Mouse (Mus musculus) ovary, adult 18-20 months (tissue): ENCODE data around the gene Pnpla8.
"Not testable (repeated sequence)": the region's sequence is repeated elsewhere in the genome, so short reads cannot be mapped to it uniquely, and the experiment has no call there.

Source experiments
- DNase-seq: peaks from one replicate; pipeline ENCODE4 v3.0.0; 2022; ENCODE audit warnings: low spot score, mixed read lengths

Pnpla8 gene

DNA sequence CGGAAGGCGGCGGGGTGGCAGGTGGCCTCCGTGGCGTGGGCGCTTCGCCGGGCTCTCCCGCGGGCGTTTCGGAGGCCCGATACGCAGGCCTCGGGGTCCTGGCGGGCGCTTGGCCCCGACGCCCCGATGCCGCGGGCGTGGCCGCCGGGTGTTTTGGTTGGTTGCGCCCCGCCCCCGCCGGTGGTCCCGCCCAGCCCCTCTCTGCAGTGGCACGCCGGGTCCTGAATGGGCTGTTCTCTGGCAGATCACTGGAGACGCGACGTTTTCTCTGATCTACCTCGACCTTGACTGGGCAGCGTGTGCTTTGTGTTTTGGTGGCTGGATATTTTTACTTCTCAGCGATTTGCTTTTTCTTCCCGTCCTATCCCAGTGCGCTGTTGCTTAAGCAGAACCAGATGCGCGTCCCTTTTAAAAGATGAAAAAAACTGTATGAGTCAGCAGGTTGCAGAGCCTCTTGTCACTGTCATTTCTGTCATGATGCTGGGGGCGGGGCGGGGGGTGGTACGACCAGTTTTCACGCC is 48.2 kb downstream of the Pnpla8 start:
- peak; percentile 80 for DNase-seq

DNA sequence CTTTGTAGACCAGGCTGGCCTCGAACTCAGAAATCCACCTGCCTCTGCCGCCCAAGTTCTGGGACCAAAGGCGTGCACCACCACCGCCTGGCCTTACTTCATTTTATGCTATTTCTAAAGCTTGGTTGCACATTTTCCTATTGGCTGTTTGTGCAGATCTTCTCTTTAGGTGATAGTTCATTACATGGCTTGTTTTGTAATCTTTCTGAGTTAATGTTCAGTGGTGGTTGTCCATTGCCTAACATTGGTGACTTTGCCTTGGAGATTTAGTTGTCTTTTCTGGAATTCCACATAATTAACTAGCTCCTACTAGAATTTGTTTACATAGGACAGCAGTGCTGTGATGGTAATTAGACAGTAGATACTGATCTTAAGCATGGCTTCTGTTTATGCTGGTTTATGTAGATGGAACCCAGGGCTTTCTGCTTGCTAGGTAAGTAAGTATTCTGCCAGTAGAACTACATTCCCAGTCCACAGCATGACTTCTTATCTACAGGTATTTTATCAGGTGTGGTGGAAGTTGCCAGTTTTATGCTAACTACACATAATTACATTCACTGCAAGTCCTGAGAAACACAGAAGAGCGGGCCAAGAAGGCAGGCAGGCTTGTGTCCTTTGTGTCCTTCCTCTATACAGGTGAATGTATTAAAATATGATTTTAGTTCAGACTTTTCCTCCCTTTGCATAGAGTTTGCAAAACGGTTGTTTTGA is 53.1 kb downstream of the Pnpla8 start:
- no peak for DNase-seq

DNA sequence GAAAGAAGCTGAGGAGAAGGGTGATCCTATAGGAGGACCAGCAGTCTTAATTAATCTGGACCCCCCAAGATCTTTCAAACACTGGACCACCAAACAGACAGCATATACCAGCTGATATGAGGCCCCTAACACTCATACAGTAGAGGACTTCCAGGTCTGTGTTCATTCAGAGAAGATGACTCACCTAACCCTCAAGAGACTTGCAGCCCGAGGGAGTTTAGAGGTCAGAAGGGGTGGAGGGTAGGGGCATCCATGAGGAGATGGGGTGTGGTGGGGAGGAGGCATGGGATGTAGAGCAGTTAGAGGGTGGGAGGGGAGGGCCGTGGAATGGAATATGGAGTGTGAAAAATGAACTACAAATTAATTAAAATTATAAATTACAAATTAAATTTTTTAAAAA is 59.0 kb downstream of the Pnpla8 start:
- not testable (repeated sequence) for DNase-seq

DNA sequence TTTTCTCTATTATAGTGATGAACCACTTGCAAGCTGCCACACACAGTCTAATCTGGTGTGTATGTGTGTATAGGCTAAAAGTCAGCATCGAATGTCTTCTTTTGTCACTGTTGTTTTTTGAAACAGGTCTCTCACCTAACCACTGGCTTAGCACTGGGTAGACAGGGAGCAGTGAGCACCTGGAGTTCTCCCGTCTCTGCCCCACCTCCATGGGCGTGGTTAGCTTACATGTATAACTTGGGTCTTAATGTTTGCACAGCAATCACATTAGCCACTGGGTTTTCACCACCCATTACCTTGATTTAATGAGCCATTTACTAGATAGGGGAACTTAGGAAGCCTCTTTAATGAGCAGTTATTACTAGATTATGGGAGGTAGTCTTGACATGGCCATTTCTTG is 60.4 kb downstream of the Pnpla8 start:
- DNase-seq: no peak

DNA sequence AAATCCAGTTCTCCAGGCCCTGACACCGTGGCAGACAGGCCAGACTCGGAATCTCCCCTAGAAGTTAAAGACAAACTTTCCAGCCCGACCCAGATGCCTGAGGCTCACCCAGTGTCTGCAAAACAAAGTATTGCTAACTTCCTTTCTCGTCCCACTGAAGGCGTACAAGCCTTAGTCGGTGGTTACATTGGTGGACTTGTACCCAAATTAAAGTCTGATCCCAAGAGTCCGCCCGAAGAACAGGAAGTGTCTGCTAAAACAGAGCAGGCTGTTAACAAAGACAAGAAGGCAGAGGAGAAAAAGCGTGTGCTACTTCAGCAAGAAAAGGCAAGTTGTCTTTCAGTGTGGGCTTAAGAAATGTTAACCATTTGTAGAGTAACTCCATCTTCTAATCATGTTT is 62.2 kb downstream of the Pnpla8 start:
- no peak for DNase-seq

DNA sequence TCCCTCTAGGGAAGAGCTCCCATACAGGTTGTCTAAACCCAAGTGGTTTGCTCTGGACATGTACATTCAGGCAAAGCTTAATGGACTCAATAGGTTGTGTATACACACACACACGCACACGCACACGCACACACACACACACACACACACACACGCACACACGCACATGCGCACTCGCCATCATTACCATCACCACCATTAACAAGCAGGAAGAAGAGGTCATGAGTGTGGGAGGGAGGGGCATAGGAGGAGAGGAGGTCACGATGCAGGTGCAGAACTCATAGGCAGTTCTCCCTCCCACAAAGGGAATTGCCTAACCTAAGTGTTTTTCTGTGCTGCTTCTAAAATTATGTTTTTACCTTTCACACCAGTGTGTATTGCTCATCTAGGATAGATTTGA is 65.8 kb downstream of the Pnpla8 start:
- DNase-seq: no peak

DNA sequence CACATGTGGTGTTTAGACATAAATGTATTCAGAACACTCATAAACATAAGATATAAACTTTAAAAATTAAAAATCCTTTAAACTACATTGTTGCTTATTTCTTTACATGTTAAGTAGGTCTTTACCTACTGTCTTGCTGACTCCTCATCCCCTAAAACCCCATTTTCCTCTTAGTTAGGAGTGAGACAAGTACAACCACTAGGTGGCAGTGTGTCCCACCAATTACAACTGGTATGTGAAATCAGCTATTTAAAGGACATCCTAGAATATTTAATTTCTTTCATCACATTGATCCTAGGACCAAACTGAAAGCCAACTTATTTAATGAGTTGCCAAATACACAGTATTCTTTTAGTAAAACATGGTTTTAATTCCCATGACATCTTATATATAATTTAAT is 71.1 kb downstream of the Pnpla8 start:
- no peak for DNase-seq

DNA sequence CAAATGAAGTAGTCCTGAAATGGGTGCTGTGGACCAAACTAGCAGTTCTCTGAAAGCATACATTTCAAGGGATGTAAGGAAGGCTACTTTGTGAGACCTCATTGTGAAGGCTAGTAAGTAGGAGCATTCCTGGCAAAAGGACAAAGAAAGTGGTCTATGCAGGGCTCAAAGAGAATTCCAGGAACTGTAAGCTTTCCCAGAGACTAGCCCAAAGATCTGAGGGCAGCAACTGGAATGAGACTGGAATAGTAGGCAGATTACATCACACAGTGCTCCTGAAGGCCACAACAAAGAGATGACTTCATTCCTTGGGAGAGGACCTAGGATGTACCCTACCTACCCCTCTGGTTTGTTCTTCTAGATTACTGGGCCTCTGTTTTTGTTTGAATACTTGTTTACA is 79.6 kb downstream of the Pnpla8 start:
- DNase-seq: no peak

DNA sequence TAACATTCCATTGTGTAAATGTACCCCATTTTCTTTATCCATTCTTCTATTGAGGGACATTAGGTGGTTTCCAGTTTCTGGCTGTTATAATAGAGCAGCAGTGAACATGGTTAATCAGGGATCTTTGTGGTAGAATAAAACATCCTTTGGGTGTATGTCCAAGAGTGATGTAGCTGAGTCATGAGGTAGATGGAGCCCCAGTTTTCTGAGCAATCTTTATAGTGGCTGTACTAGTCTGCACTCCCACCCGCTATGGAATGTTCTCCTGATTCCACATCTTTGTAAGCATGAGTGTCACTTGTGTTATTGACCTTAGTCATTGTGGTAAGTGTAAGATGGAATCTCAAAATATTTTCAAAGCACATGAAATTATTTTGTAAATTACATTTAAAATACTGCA is 82.8 kb downstream of the Pnpla8 start:
- DNase-seq: no peak

DNA sequence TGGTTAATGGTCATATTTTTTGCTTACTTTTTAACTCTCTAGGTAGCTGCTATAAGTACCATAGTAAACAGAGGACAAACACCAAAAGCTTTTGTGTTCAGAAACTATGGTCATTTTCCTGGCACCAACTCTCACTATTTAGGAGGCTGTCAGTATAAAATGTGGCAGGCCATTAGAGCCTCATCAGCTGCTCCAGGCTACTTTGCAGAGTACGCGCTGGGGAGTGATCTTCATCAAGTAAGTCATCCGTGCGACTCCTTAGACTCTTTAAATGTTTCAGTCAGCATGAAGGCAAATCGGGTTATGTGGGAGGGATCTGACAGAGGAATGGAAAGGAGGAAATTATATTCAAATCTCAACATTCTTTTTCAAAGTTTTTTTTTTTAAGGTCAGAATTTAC is 83.7 kb downstream of the Pnpla8 start:
- no peak for DNase-seq

DNA sequence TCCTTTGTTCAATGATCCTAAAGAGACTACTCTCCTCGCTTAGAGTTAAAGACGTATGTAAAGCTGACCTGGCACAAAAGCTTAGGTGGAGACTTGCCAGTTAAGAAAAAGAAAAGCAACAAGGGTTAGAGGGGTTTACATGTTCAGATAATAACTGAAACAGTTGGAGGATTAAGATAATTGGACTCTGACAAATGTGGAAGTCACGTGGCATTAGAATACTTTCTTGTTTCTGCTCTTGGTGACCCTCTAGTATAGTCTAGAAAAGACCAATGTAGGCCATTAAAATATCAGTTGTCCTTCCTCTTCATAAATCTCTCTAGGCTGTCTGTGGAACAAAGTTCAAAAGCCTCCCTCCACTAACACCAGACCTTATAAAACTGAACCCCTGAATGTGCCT is 87.1 kb downstream of the Pnpla8 start:
- no peak for DNase-seq

DNA sequence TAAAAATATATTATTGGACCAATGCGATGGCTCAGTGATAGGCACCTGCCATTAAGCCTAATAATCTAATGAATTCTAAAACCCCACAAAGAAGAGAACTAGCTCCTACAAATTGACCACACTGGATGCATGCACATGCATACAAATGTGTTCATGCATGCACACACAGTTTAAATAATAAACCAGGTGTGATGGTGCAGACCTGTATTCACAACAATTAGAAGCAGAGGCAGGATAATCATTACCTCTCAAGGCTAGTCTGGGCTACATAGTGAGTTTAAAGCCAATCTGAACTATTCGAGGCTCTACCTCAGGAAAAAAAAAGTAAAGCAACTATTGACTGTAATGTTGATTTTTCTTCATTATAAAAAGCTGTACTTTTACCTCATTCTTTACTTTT is 94.0 kb downstream of the Pnpla8 start:
- no peak for DNase-seq

DNA sequence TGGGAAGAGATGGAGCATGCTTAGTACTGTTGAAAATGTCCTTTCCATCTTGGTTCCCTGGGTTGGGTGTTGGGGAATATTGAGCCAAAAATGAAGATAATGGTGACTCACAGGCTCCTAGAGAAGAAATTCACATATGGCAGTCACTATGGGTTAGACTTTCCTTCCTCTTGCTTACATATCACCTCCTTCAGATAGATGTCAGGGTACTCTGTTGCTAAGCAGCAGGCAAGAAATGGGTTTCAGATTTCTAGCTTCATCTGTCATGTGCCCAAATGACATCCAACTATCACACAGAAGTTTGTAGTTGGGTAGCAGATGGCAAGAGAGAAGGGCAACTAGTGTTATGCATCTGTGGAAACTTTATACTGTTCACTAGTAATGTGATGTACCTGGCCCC is 103.9 kb downstream of the Pnpla8 start:
- no peak for DNase-seq

DNA sequence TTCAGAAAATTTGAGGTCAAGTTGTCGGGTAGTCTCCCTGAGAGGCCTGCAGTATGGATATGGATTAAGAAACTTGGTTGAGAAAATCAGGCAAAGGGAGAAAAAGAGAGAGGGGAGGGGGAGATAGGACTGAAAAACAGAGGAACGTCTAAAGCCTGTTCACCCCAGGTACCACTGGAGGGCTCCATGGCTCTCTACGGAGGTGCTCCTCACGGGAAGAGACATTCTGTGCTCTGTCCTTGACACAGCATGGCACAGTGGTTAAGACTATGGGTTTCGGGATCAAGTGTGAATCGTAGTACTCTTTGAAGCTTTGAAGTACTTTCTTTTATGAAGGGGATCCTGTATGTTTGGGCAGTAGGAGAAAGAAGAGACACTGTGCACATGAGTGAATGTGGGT is 106.3 kb downstream of the Pnpla8 start:
- DNase-seq: no peak

DNA sequence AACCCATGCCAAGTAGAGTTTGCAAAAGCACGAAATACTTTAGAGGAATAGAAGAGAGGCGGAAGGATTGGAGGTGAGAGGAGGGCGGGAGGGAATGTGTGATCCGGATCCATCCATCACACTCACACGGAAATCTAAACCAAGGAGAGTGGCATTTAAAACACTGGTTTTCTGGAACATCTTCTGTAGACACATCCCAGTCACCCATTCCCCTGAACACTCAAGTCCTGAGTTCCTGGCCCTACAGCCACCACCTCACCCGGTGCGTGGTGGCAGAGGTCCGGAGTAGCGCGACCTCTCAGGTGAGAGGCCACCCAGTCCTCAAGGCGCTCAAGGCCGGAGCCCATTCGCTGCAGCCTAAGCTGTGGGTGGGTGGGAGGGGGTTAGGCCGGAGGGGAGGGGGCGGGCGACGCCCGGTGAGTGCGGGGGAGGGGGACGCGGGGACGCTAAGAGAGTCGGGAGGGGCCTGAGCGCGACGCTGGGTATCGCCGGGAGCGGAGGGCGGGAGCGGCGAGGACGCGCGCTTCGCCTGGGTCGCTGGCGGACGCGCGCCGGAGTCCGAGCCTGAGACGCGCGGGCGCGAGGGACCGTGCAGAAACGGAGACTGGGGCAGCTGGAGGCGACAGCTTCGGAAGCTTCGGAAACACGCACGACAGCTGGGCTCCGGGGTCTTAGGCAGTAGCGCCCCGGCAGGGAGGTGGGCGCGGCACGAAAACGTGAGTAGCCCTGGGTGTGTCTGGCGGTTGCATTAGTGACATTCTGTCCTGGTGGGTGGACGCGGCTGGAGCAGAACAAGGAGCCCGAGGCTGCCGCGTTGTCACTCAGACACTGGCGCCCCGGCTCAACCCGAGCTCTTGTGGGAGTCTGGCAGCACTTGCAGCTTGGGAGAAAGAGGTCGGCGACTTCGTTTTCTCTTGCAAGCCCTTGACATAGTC is 107.5 kb downstream of the Pnpla8 start, which contains the start of gene Nrcam:
Nrcam (plus strand) TSS at position 505 of the 935 bp plus-strand sequence.
- no peak for DNase-seq

DNA sequence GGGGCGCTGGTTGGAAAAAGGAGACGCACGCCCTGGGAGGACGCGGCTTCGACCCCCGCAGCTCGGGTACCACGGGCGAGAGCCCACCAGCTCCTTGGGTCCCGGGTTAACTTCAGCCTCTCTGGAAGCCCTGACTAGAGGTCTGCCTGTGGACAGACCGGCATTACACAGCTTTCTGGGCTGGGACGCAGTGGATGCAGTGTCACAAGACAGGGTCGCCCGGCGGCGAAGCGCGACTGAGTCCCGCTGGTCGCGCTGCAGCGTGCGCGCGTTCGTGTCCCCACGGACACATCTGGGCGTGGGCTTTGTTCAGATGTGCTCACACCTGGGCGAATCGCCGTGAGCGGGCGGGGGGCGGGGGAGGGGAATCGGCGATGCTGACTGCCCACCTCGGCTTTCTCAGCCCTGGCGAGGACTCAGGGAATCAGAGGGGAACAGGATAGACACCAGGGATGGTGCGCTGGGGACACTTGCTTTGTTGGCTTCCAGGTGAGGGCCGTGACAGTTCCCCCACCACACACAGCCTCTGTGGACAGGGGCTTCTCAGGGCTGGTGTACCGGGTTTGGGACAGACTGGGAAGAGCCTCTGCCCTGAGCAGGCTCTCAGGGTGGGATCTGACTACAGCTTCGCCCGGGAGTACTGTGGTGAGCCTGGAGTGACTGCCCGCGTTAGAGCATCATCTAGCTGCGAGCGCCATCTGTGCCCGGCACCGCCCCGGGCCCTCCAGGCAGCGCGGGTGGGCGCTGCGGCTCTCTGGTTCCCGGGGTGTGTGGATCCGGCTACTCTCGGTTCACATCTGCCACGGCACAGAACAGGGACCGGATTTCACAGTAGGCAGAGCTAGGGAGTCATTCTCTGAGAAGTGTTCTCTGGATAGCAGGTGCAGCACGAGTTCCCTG is 108.4 kb downstream of the Pnpla8 start:
- no peak for DNase-seq

DNA sequence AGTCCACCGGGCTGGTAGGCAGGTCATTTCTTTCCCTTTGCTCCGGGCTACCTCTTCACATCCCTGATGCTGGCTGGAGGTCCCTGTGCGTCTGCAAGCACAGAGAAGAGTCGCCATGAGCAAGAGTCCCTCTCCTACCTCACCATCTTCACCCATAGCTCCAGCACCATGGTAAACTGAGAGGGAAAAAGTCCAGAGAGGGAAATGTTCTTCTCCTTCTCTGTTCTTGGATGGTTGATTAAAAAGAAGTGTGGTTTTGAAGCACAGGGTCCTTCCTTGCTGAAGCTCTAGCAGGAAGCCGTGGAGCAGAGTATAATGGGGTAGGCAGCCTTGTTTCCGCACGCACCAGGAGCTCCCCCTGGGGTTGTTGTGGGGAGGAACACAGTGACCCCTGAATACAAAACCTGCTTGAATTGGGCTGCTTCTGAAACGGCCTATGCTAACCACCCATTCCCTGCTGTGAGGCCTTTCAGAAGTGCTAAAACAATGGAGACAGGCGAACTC is 109.1 kb downstream of the Pnpla8 start:
- DNase-seq: no peak

DNA sequence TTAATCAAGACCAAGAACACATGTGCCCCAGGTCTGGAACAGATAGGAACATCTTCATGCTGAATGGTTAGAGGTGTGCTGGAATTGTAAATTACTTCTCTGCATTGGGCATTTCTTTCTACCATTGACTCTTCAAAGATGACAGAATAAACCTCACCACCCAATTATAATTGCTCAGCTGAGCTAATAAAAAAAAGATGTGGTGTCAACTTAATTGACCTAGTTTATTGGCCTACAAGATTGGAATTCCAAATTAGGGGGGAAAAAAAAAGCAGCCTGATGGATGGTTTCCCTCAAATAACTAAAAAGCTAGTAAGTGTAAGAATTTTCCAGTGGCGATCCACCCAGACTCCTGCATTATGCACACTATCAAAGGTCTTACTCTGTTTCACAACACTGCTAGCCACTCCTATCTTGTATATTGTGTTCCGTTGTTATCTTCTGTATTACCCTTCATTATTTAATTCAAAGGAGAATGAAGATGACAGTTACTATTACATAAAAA is 116.0 kb downstream of the Pnpla8 start:
- DNase-seq: no peak

DNA sequence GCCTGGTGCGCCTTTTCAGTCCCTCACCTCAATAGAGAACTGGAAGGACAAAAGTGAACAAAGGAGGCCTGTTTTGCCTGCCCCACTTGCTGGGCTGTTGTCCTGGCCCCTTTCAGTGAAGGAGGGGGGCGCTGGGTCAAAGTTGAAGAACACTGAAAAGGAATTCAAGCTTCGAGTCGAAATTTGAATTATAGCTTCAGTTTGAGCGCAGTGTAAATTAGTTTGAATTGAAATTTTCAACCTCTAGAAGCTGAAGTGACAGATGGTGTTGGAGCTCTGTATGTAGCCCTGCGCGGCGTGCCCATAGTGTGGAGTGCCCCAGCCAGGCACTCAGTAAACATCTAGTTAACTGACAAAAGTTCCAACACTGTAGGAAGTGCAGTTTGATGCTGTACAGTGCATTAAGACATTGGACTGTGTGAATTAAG is 117.0 kb downstream of the Pnpla8 start:
- no peak for DNase-seq

DNA sequence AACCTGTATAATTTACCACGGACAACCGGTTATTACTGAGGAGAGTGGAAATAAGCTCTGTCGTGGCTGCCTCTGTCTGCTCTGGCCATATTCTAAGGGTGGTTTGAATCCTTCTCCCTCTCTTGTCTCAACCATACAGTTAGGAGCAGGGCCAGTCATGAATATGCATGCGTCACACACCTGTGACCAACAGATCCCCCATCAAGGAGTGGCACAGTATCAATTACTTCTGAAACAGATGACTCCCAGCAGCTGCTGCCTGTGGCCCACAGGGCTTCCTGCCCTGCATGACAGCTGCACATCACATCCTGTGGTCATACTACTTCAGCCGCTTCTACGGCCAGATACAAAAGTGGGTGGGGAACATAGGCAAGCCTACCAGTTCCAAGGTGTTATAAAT is 122.9 kb downstream of the Pnpla8 start:
- DNase-seq: no peak

DNA sequence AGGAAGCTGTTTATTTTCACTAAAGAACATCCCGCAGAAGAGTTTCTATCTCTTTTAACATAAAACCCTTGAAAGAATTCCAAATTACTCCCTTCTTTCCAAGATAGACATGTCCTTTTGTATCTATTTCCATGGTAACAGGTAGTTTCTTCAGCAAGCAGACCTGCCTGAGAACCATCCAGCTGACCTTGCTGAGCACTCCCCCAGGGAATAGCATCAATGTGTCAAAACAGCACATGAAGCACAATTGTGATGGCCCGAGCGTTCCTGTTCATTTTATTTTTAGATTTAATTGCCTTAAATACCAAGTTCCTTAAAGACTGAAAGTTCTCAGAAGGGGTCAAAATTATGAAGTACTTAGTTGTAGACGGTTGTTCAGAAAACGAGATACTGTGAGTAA is 124.1 kb downstream of the Pnpla8 start:
- no peak for DNase-seq

DNA sequence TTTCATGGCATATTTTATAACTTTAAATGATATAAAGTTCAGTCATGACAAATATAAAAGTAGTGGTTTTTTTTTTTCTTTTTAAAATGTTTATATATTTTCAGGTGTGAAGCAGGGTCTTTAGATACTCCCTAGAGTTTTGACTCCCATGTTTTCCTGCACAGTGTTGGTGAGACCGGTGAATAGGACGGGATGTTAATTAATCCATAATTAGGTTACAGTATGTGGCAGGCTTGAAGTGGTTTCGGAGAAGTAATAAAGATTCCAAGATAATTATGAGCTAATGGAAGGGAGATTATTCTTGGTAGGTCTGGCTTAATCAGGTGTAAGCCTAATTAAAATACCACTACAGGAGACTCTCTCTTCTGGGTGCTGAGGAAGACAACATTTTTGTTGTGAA is 125.0 kb downstream of the Pnpla8 start:
- DNase-seq: no peak
